In genomic region chr12:53042739-53043138, GRCm38 (mm10) we compare ENCODE assay signal across 8 mouse cellular contexts.
A peak's percentile ranks its signal among the peaks of the same experiment; 100 is the strongest.
DNase-seq lines count a peak whose midpoint lies in the region; ATAC-seq and TF ChIP-seq lines count a peak whose summit lies in the region.
"Had no signal": no experiment of that assay in that cellular context is flagged by ENCODE, and none has a peak within 500 bp of the region (broad histone marks: within the 10 kb centered on the region; RNA-seq: fewer than 3 reads in every experiment).

No protein-coding gene starts in this region.

- no peak overlapping the region for H3K4me2 ChIP-seq in intestine, embryonic 14.5 days (ENCODE audit: low read length)
- H3K4me2 ChIP-seq in intestine, embryonic 15.5 days (replicated peaks), result no peak overlapping the region
- H3K4me2 ChIP-seq: limb, embryonic 12.5 days had no signal

- TF ChIP-seq CTCF in thymus, adult 2 months (IDR thresholded peaks at IDR 0.05; ENCODE audit: borderline replicate concordance, control insufficient read depth, extremely low read depth, insufficient read depth, low read length, poor library complexity), result no peak

- DNase-seq in intestine, embryonic 14.5 days (ENCODE audit: low spot score), result peak; percentile 69
- DNase-seq in thymus, postnatal 0 days (ENCODE audit: low spot score), result peak; percentile 35
- DNase-seq in thymus, adult 2 months, result no peak
- peak; percentile 57 for DNase-seq in adrenal gland, postnatal 25 days
- DNase-seq in kidney, postnatal 14 days, result peak; percentile 54

- no peak overlapping the region for H3K9ac ChIP-seq in intestine, embryonic 14.5 days (ENCODE audit: low read length)
- H3K9ac ChIP-seq in intestine, embryonic 15.5 days, result no peak overlapping the region
- H3K9ac ChIP-seq: limb, embryonic 12.5 days had no signal

- H3K4me1 ChIP-seq in intestine, embryonic 14.5 days (replicated peaks; ENCODE audit: control insufficient read depth, insufficient read depth, low read length), result no peaks in the 10 kb centered on the region
- no peaks in the 10 kb centered on the region for H3K4me1 ChIP-seq in intestine, embryonic 15.5 days (replicated peaks)
- H3K4me1 ChIP-seq in thymus, adult 2 months (replicated peaks; ENCODE audit: control insufficient read depth, insufficient read depth, low read length), result no peaks in the 10 kb centered on the region
- H3K4me1 ChIP-seq: limb, embryonic 12.5 days had no signal

- no peaks in the 10 kb centered on the region for H3K27me3 ChIP-seq in intestine, embryonic 14.5 days (replicated peaks; ENCODE audit: control insufficient read depth, insufficient read depth, low read length)
- H3K27me3 ChIP-seq in intestine, embryonic 15.5 days (replicated peaks), result no peaks in the 10 kb centered on the region
- H3K27me3 ChIP-seq in thymus, adult 2 months (ENCODE audit: control insufficient read depth, insufficient read depth, low read length), result no peaks in the 10 kb centered on the region
- H3K27me3 ChIP-seq: limb, embryonic 12.5 days had no signal

- 30% methylated on average over 5 of the region's 5 CpGs for WGBS in intestine, embryonic 14.5 days
- 30% methylated on average over 5 of the region's 5 CpGs for WGBS in intestine, embryonic 15.5 days
- 39% methylated on average over 5 of the region's 5 CpGs for WGBS in thymus, adult 2 months

- H3K9me3 ChIP-seq in intestine, embryonic 14.5 days (ENCODE audit: control insufficient read depth, low read length), result no peaks in the 10 kb centered on the region
- H3K9me3 ChIP-seq in intestine, embryonic 15.5 days, result no peaks in the 10 kb centered on the region
- H3K9me3 ChIP-seq: limb, embryonic 12.5 days had no signal

- H3K27ac ChIP-seq in intestine, embryonic 14.5 days (ENCODE audit: low read depth), result no peak overlapping the region
- H3K27ac ChIP-seq in intestine, embryonic 15.5 days, result no peak overlapping the region
- no peak overlapping the region for H3K27ac ChIP-seq in thymus, adult 2 months (ENCODE audit: control insufficient read depth, insufficient read depth, low read length)
- H3K27ac ChIP-seq: limb, embryonic 12.5 days had no signal

- TF ChIP-seq POLR2A in thymus, adult 2 months (IDR thresholded peaks at IDR 0.05; ENCODE audit: control insufficient read depth, extremely low read depth, insufficient read depth, low read length, poor library complexity), result no peak

- no peak overlapping the region for H3K4me3 ChIP-seq in intestine, embryonic 14.5 days (ENCODE audit: low read depth, low read length)
- H3K4me3 ChIP-seq in intestine, embryonic 15.5 days (replicated peaks), result no peak overlapping the region
- H3K4me3 ChIP-seq in thymus, adult 2 months (ENCODE audit: control insufficient read depth, insufficient read depth, low read length), result no peak overlapping the region
- H3K4me3 ChIP-seq: limb, embryonic 12.5 days had no signal

- no peaks in the 10 kb centered on the region for H3K36me3 ChIP-seq in intestine, embryonic 14.5 days (ENCODE audit: control insufficient read depth, insufficient read depth, low read length)
- no peaks in the 10 kb centered on the region for H3K36me3 ChIP-seq in intestine, embryonic 15.5 days
- H3K36me3 ChIP-seq in thymus, adult 2 months (ENCODE audit: control insufficient read depth, insufficient read depth, low read length), result no peaks in the 10 kb centered on the region
- H3K36me3 ChIP-seq: limb, embryonic 12.5 days had no signal

- ATAC-seq in intestine, embryonic 14.5 days (replicated peaks; ENCODE audit: low FRiP score, low TSS enrichment, low read depth), result no peak
- no peak for ATAC-seq in intestine, embryonic 15.5 days
- ATAC-seq in frontal cortex, adult (ENCODE audit: low TSS enrichment), result no peak
